ENCODE assay signal across 9 mouse cellular contexts in genomic region chr14:48493896-48494295, GRCm38 (mm10). TPM values are rescaled to one million over a fixed set of nuclear protein-coding genes. Genes with fewer than 3 reads are reported as not detected.
DNase-seq lines count a peak whose midpoint lies in the region; ATAC-seq and TF ChIP-seq lines count a peak whose summit lies in the region.
"Had no signal": no experiment of that assay in that cellular context is flagged by ENCODE, and none has a peak within 500 bp of the region (broad histone marks: within the 10 kb centered on the region; RNA-seq: fewer than 3 reads in every experiment).

No protein-coding gene starts in this region.

- intact Hi-C loops in left cerebral cortex, adult 2 months (cut with DNase I) = loop anchor here (1.0 to 10.0 kb wide), 2 partner anchors 124 to 739 kb away; no protein-coding TSS in a partner anchor

- no peaks in the 10 kb centered on the region for H3K27me3 ChIP-seq in hindbrain, embryonic 10.5 days (ENCODE audit: insufficient read depth, poor library complexity, severe bottlenecking)
- H3K27me3 ChIP-seq in hindbrain, embryonic 16.5 days (replicated peaks; ENCODE audit: control insufficient read depth, insufficient read depth, low read length) = no peaks in the 10 kb centered on the region
- H3K27me3 ChIP-seq in neural tube, embryonic 13.5 days = no peaks in the 10 kb centered on the region
- H3K27me3 ChIP-seq: lung, embryonic 15.5 days had no signal

- H3K4me2 ChIP-seq in hindbrain, embryonic 16.5 days (ENCODE audit: low read length) = no peak overlapping the region
- H3K4me2 ChIP-seq in neural tube, embryonic 13.5 days = no peak overlapping the region
- H3K4me2 ChIP-seq: lung, embryonic 15.5 days had no signal

- 21% methylated on average over 4 of the region's 4 CpGs for WGBS in hindbrain, embryonic 10.5 days
- 19% methylated on average over 4 of the region's 4 CpGs for WGBS in hindbrain, embryonic 16.5 days
- 24% methylated on average over 4 of the region's 4 CpGs for WGBS in neural tube, embryonic 13.5 days

- no peaks in the 10 kb centered on the region for H3K4me1 ChIP-seq in hindbrain, embryonic 10.5 days (replicated peaks)
- H3K4me1 ChIP-seq in hindbrain, embryonic 16.5 days (ENCODE audit: control insufficient read depth, insufficient read depth, low read depth, low read length) = no peaks in the 10 kb centered on the region
- no peaks in the 10 kb centered on the region for H3K4me1 ChIP-seq in neural tube, embryonic 13.5 days (replicated peaks)
- H3K4me1 ChIP-seq: lung, embryonic 15.5 days had no signal

- H3K36me3 ChIP-seq in hindbrain, embryonic 10.5 days = peaks cover 14% of the 10 kb centered on the region
- H3K36me3 ChIP-seq in hindbrain, embryonic 16.5 days (ENCODE audit: control insufficient read depth, insufficient read depth, low read length) = peaks cover 3% of the 10 kb centered on the region; the same call in 1 of the 2 replicates
- H3K36me3 ChIP-seq in neural tube, embryonic 13.5 days = peaks cover 31% of the 10 kb centered on the region

- no peak overlapping the region for H3K27ac ChIP-seq in hindbrain, embryonic 10.5 days
- H3K27ac ChIP-seq in hindbrain, embryonic 16.5 days (ENCODE audit: low read depth, low read length) = no peak overlapping the region
- no peak overlapping the region for H3K27ac ChIP-seq in left cerebral cortex, adult 2 months
- no peak overlapping the region for H3K27ac ChIP-seq in neural tube, embryonic 13.5 days (replicated peaks)
- H3K27ac ChIP-seq: lung, embryonic 15.5 days had no signal

- no peak for ATAC-seq in hindbrain, embryonic 16.5 days
- peak; percentile 43; the same call in 1 of the 2 replicates for ATAC-seq in neural tube, embryonic 13.5 days (ENCODE audit: low read depth)

- H3K4me3 ChIP-seq in hindbrain, embryonic 10.5 days = no peak overlapping the region
- no peak overlapping the region for H3K4me3 ChIP-seq in hindbrain, embryonic 16.5 days (ENCODE audit: low read length)
- H3K4me3 ChIP-seq in left cerebral cortex, adult 2 months = no peak overlapping the region
- H3K4me3 ChIP-seq in neural tube, embryonic 13.5 days = no peak overlapping the region
- H3K4me3 ChIP-seq: lung, embryonic 15.5 days had no signal

- no peak overlapping the region for H3K9ac ChIP-seq in hindbrain, embryonic 16.5 days (ENCODE audit: low read depth, low read length)
- H3K9ac ChIP-seq in neural tube, embryonic 13.5 days = no peak overlapping the region
- H3K9ac ChIP-seq: lung, embryonic 15.5 days had no signal

- TF ChIP-seq CTCF in left cerebral cortex, adult 2 months (IDR thresholded peaks at IDR 0.05) = peak; percentile 75

- H3K9me3 ChIP-seq in hindbrain, embryonic 10.5 days = no peaks in the 10 kb centered on the region
- no peaks in the 10 kb centered on the region for H3K9me3 ChIP-seq in hindbrain, embryonic 16.5 days (ENCODE audit: control insufficient read depth, low read length)
- no peaks in the 10 kb centered on the region for H3K9me3 ChIP-seq in neural tube, embryonic 13.5 days
- H3K9me3 ChIP-seq: lung, embryonic 15.5 days had no signal

- DNase-seq in hindbrain, embryonic 10.5 days (ENCODE audit: low spot score) = peak; percentile 60
- DNase-seq in CD4-positive helper T cell, adult 2 months (ENCODE audit: low read depth, low spot score) = peak; percentile 45
- peak; percentile 48 for DNase-seq in WW6 (ENCODE audit: low read depth, low spot score)
- peak; percentile 35 for DNase-seq in forelimb bud, embryonic 11.5 days (ENCODE audit: low read depth, low spot score)
- DNase-seq in left cerebral cortex, adult 2 months (ENCODE audit: extremely low spot score in 1 of 2, low spot score in 2 of 2) = peak in 1 of 2 experiments; percentile 25
- no peak for DNase-seq in spleen, postnatal 4 days (ENCODE audit: low spot score in 2 of 2)

RNA-seq across cellular contexts. Expression of gene Tmem260, which starts 48.0 kb away (rescaled TPM):
- 18.1 TPM in 2 replicates for polyA plus RNA-seq in hindbrain, embryonic 10.5 days (2016; fragmentation: Nextera tagmentation; extraction: Ambion mirVana)
- polyA plus RNA-seq in hindbrain, embryonic 16.5 days (2015; fragmentation: Nextera tagmentation; extraction: Ambion mirVana) = 13.7 and 16.1 TPM in 2 replicates
- total RNA-seq in left cerebral cortex, adult 2 months (2021) = 10 to 100 TPM; 25.9 to 26.6 TPM
- 17.9 and 20.1 TPM in 2 replicates for polyA plus RNA-seq in neural tube, embryonic 13.5 days (2015; fragmentation: Nextera tagmentation; extraction: Ambion mirVana)

Comparison
In these comparisons a context has a peak if more than half of its experiments do, and no peak if none do; other contexts are left out.
1. DNase-seq: peak in hindbrain, embryonic 10.5 days (single experiment), CD4-positive helper T cell, adult 2 months (single experiment), WW6 (single experiment) and forelimb bud, embryonic 11.5 days (single experiment); none in spleen, postnatal 4 days (0 of 2).